Mouse (Mus musculus) MEL (cell line): ENCODE measurements at regions not wholly inside any gene's neighbourhood (a gene's known extent, or its start where the extent isn't known, plus 50 kb on each side); places are given as distances from the start of the nearest gene placed in this dataset.
A peak's percentile ranks its signal among the peaks of the same experiment; 100 is the strongest.

Experiments
- DNase-seq: peaks from one replicate; pipeline ENCODE4 v3.0.0; 2011; ENCODE audit warnings: low read depth, low spot score
- H3K27ac ChIP-seq: 2 replicates; pipeline ENCODE4 v1.5.1; 2012; ENCODE audit warnings: low read depth, mild to moderate bottlenecking, control low read depth, low read length, moderate library complexity; ENCODE audit not compliant: control insufficient read depth
- H3K27me3 ChIP-seq, 2 experiments: fragments of 150-350 bp in 1 of 2; sonication (generic) in 1 of 2; 2 replicates each; pipeline ENCODE4 v1.6.1; 2012; ENCODE audit warnings: low read length in 2 of 2, mild to moderate bottlenecking in 2 of 2, improper control_type of control experiment in 1 of 2, moderate library complexity in 1 of 2; ENCODE audit not compliant: insufficient read depth in 2 of 2, control insufficient read depth in 1 of 2
- H3K36me3 ChIP-seq, 2 experiments: 2 replicates each; pipeline ENCODE4 v1.6.1; 2012 to 2014; ENCODE audit warnings: low read length in 2 of 2, improper control_type of control experiment in 1 of 2, inconsistent platforms in 1 of 2, mild to moderate bottlenecking in 1 of 2; ENCODE audit not compliant: insufficient read depth in 2 of 2, control insufficient read depth in 1 of 2
- H3K4me1 ChIP-seq, 2 experiments: fragments of 150-350 bp in 1 of 2; sonication (generic) in 1 of 2; 2 replicates each; pipeline ENCODE4 v1.6.1; 2012; ENCODE audit warnings: low read length in 2 of 2, improper control_type of control experiment in 1 of 2, mild to moderate bottlenecking in 1 of 2; ENCODE audit not compliant: insufficient read depth in 2 of 2, control insufficient read depth in 1 of 2
- H3K4me3 ChIP-seq, 2 experiments: fragments of 150-350 bp in 1 of 2; sonication (generic) in 1 of 2; 2 replicates each; pipeline ENCODE4 v1.5.1; 2012; ENCODE audit warnings: low read depth in 2 of 2, low read length in 2 of 2, mild to moderate bottlenecking in 2 of 2, moderate library complexity in 2 of 2, control low read depth in 1 of 2, improper control_type of control experiment in 1 of 2; ENCODE audit not compliant: control insufficient read depth in 1 of 2, insufficient read depth in 1 of 2
- H3K79me2 ChIP-seq: 2 replicates; pipeline ENCODE4 v1.6.1; 2012; ENCODE audit warnings: mild to moderate bottlenecking, low read length, moderate library complexity; ENCODE audit not compliant: control insufficient read depth, poor library complexity, insufficient read depth
- H3K9ac ChIP-seq: 2 replicates; pipeline ENCODE4 v1.6.1; 2012; ENCODE audit warnings: low read depth, mild to moderate bottlenecking, control low read depth, low read length, moderate library complexity; ENCODE audit not compliant: control insufficient read depth, poor library complexity, severe bottlenecking
- H3K9me3 ChIP-seq: fragments of 150-350 bp; sonication (generic); replicated peaks from 2 replicates; pipeline ENCODE4 v1.6.1; 2012; ENCODE audit warnings: mild to moderate bottlenecking, low read length, improper control_type of control experiment, moderate library complexity; ENCODE audit not compliant: insufficient read depth
- CHD1 ChIP-seq: IDR thresholded peaks from 2 replicates; pipeline ENCODE4 v1.6.1; 2012; ENCODE audit warnings: low read depth, mild to moderate bottlenecking, inconsistent platforms, low read length, improper control_type of control experiment
- CHD2 ChIP-seq: IDR thresholded peaks from 2 replicates; pipeline ENCODE4 v1.6.1; 2011; ENCODE audit warnings: low read length, improper control_type of control experiment
- CTCF ChIP-seq, 3 experiments: IDR thresholded peaks in 2 of 3; conservative IDR thresholded peaks in 1 of 3; 2 replicates each; pipeline ENCODE4 v1.5.1; 2011 to 2012; ENCODE audit warnings: low read length in 3 of 3, low read depth in 2 of 3, mild to moderate bottlenecking in 2 of 3, improper control_type of control experiment in 1 of 3, inconsistent platforms in 1 of 3, mixed read lengths in 1 of 3, moderate library complexity in 1 of 3; ENCODE audit not compliant: control insufficient read depth in 1 of 3, insufficient read depth in 1 of 3, poor library complexity in 1 of 3, severe bottlenecking in 1 of 3
- E2F4 ChIP-seq: IDR thresholded peaks from 2 replicates; pipeline ENCODE4 v1.6.1; 2011; ENCODE audit warnings: low read depth, low read length, improper control_type of control experiment, borderline replicate concordance
- EP300 ChIP-seq, 2 experiments: IDR thresholded peaks; 2 replicates each; pipeline ENCODE4 v1.6.1; 2011; ENCODE audit warnings: improper control_type of control experiment in 2 of 2, low read length in 2 of 2, low read depth in 1 of 2, mild to moderate bottlenecking in 1 of 2
- ETS1 ChIP-seq: IDR thresholded peaks from 2 replicates; pipeline ENCODE4 v1.6.1; 2012; ENCODE audit warnings: low read depth, mild to moderate bottlenecking, inconsistent platforms, low read length, improper control_type of control experiment, moderate library complexity
- GABPA ChIP-seq: IDR thresholded peaks from 2 replicates; pipeline ENCODE4 v1.6.1; 2012; ENCODE audit warnings: low read depth, mild to moderate bottlenecking, inconsistent platforms, low read length, improper control_type of control experiment, moderate library complexity
- GATA1 ChIP-seq: IDR thresholded peaks from 2 replicates; pipeline ENCODE4 v1.6.1; 2011; ENCODE audit warnings: low read depth, low read length, improper control_type of control experiment
- HCFC1 ChIP-seq: IDR thresholded peaks from 2 replicates; pipeline ENCODE4 v1.6.1; 2012; ENCODE audit warnings: low read depth, mild to moderate bottlenecking, inconsistent platforms, low read length, improper control_type of control experiment, moderate library complexity
- JUND ChIP-seq: IDR thresholded peaks from 2 replicates; pipeline ENCODE4 v1.6.1; 2011; ENCODE audit warnings: low read depth, mild to moderate bottlenecking, improper control_type of control experiment, low read length
- KAT2A ChIP-seq: conservative IDR thresholded peaks from 2 replicates; pipeline ENCODE4 v1.6.1; 2012; ENCODE audit warnings: low read depth, low read length, improper control_type of control experiment, inconsistent platforms
- MAX ChIP-seq: IDR thresholded peaks from 2 replicates; pipeline ENCODE4 v1.6.1; 2011; ENCODE audit warnings: low read length, improper control_type of control experiment
- MAZ ChIP-seq: IDR thresholded peaks from 2 replicates; pipeline ENCODE4 v1.6.1; 2012; ENCODE audit warnings: low read depth, mild to moderate bottlenecking, inconsistent platforms, low read length, improper control_type of control experiment
- MEF2A ChIP-seq: IDR thresholded peaks from 2 replicates; pipeline ENCODE4 v1.6.1; 2014; ENCODE audit warnings: low read depth, mild to moderate bottlenecking, inconsistent platforms, low read length, improper control_type of control experiment; ENCODE audit not compliant: poor library complexity, insufficient replicate concordance, severe bottlenecking; ENCODE audit errors: extremely low read depth
- MYB ChIP-seq: IDR thresholded peaks from 2 replicates; pipeline ENCODE4 v1.6.1; 2011; ENCODE audit warnings: mild to moderate bottlenecking, low read depth, low read length, improper control_type of control experiment
- NELFE ChIP-seq: IDR thresholded peaks from 2 replicates; pipeline ENCODE4 v1.6.1; 2011; ENCODE audit warnings: low read depth, low read length, improper control_type of control experiment
- POLR2A ChIP-seq, 2 experiments: IDR thresholded peaks; 2 replicates each; pipeline ENCODE4 v1.6.1; 2011 to 2012; ENCODE audit warnings: low read length in 2 of 2, mild to moderate bottlenecking in 2 of 2, control low read depth in 1 of 2, improper control_type of control experiment in 1 of 2, low read depth in 1 of 2, moderate library complexity in 1 of 2; ENCODE audit not compliant: control insufficient read depth in 1 of 2, insufficient read depth in 1 of 2, poor library complexity in 1 of 2
- POLR2AphosphoS2 ChIP-seq: IDR thresholded peaks from 2 replicates; pipeline ENCODE4 v1.6.1; 2011; ENCODE audit warnings: low read length, improper control_type of control experiment
- POLR2AphosphoS5 ChIP-seq: IDR thresholded peaks from 2 replicates; pipeline ENCODE4 v1.6.1; 2012; ENCODE audit warnings: low read depth, borderline replicate concordance, mild to moderate bottlenecking, inconsistent platforms, low read length, moderate library complexity, mixed read lengths
- RAD21 ChIP-seq: IDR thresholded peaks from 2 replicates; pipeline ENCODE4 v1.6.1; 2011; ENCODE audit warnings: mild to moderate bottlenecking, low read depth, low read length, improper control_type of control experiment
- RCOR1 ChIP-seq: IDR thresholded peaks from 2 replicates; pipeline ENCODE4 v1.6.1; 2012; ENCODE audit warnings: low read depth, mild to moderate bottlenecking, inconsistent platforms, low read length, improper control_type of control experiment
- SIN3A ChIP-seq: IDR thresholded peaks from 2 replicates; pipeline ENCODE4 v1.6.1; 2012; ENCODE audit warnings: low read length, improper control_type of control experiment, inconsistent platforms
- SMC3 ChIP-seq: IDR thresholded peaks from 2 replicates; pipeline ENCODE4 v1.6.1; 2011; ENCODE audit warnings: low read depth, low read length, improper control_type of control experiment
- TAL1 ChIP-seq: IDR thresholded peaks from 2 replicates; pipeline ENCODE4 v1.6.1; 2012; ENCODE audit warnings: mild to moderate bottlenecking, inconsistent platforms, low read length, moderate library complexity, mixed read lengths
- TBP ChIP-seq: IDR thresholded peaks from 2 replicates; pipeline ENCODE4 v1.8.0; 2011; ENCODE audit warnings: low read depth, low read length, improper control_type of control experiment
- UBTF ChIP-seq: IDR thresholded peaks from 2 replicates; pipeline ENCODE4 v1.6.1; 2012; ENCODE audit warnings: low read depth, mild to moderate bottlenecking, inconsistent platforms, low read length, improper control_type of control experiment, moderate library complexity, borderline replicate concordance; ENCODE audit not compliant: insufficient read depth
- USF1 ChIP-seq: IDR thresholded peaks from 2 replicates; pipeline ENCODE4 v1.6.1; 2014; ENCODE audit warnings: low read depth, mild to moderate bottlenecking, inconsistent platforms, low read length, improper control_type of control experiment, moderate library complexity
- USF2 ChIP-seq, 2 experiments: IDR thresholded peaks; 2 replicates each; pipeline ENCODE4 v1.6.1; 2011 to 2012; ENCODE audit warnings: improper control_type of control experiment in 2 of 2, low read length in 2 of 2, borderline replicate concordance in 1 of 2, inconsistent platforms in 1 of 2, low read depth in 1 of 2, mild to moderate bottlenecking in 1 of 2; ENCODE audit not compliant: insufficient read depth in 1 of 2
- ZKSCAN1 ChIP-seq: IDR thresholded peaks from 2 replicates; pipeline ENCODE4 v1.6.1; 2012; ENCODE audit warnings: low read depth, mild to moderate bottlenecking, inconsistent platforms, low read length, improper control_type of control experiment, moderate library complexity
- ZMIZ1 ChIP-seq: IDR thresholded peaks from 2 replicates; pipeline ENCODE4 v1.6.1; 2012; ENCODE audit warnings: low read depth, mild to moderate bottlenecking, inconsistent platforms, low read length, improper control_type of control experiment, moderate library complexity
- ZNF384 ChIP-seq: IDR thresholded peaks from 2 replicates; pipeline ENCODE4 v1.6.1; 2012; ENCODE audit warnings: low read depth, mild to moderate bottlenecking, inconsistent platforms, low read length, improper control_type of control experiment

DNA sequence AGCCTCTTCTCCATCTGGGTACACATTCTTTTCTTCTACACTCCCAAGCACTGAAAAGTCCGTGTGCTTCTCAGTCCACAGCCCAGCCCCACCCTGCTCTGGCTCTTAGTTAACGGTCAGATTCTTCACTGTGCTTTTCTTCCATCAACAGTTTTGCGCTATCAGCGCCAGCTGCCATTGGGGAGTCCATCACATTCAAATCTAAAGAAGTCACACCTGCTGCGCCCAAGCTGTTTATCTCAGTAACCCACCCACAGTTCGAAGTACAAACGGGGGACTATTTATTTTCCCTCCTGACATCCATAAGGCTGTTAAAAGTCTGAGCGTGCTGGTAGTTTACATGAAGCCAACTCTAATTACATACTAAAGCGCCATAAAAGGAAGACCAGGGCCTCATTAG lies 222.8 kb downstream of the 1500009L16Rik start (continued):
- TF ChIP-seq MYB (peak; percentile 99), ZKSCAN1 (no peak), MAZ (no peak), NELFE (no peak), JUND (0 out of 2 replicates have a peak, but pooled peaks have one; percentile 68), CHD2 (no peak; the same call in 1 of the 2 replicates), CTCF (IDR thresholded peaks at IDR 0.05 in 2 of 3, conservative IDR thresholded peaks at IDR 0.05 in 1 of 3; ENCODE audit: control insufficient read depth in 1 of 3, insufficient read depth in 1 of 3, low read depth in 2 of 3, low read length in 3 of 3, poor library complexity in 1 of 3, severe bottlenecking in 1 of 3) (no peak), TAL1 (peak; percentile 99)

DNA sequence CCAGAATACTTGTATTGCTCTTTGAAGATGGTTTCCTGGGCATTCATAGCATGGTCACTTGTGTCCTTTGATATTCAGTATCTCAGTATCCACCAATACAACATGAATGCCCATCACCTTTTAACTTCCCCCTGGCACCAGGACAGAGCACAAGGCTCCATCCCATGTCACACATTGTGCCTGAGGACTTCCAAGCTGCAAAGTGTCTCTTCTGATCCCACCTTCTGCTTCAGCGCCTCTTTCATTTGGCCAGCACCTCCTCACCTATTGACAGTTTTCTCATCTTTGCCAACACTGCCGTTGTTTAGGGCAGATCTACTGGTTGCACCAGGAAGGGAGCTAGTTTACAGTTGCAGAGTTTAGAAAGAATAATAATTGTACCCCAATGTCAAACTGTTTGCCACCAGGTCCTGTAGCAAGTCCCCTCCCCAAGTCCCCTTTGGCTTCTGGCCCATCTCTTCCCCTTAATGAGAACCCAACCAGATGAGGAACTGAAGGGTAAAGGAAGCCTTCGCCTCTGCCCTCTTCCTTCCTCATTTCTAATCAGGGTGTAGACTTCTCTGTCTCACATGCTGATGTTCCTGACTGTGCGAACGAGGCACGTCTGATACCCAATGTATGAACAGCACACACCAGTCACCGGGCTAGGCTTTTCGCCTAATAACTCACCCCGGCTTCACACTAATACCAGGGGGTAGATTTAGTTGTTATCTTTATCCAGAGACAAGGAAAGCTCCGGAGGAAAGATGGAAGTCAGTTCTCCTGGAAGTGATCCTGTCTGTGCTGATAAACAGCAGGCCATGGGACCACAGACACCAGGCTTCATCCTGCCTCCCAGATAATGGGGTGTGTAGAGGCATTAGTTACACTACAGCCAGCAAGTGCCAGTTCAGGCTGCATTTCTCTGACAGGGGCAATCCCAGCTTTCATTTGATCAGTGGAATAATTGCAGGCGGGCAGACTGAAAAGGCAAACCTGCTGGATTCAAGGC lies 223.8 kb downstream of the 1500009L16Rik start:
- no peaks in the 10 kb centered on the region; the same call in 1 of the 2 replicates for H3K79me2 ChIP-seq
- peaks cover 3 to 50% of the 10 kb centered on the region in 2 experiments for H3K4me1 ChIP-seq
- H3K4me3 ChIP-seq = peak overlapping the region in 1 of 2 experiments; percentile 9; a peak in 2 of 4 replicates
- no peaks in the 10 kb centered on the region for H3K27me3 ChIP-seq
- H3K9me3 ChIP-seq = no peaks in the 10 kb centered on the region
- H3K36me3 ChIP-seq = peaks cover 0 to 40% of the 10 kb centered on the region in 2 experiments; a peak in 2 of 4 replicates
- peak overlapping the region; percentile 100 for H3K27ac ChIP-seq
- DNase-seq = peak; percentile 95
- peak overlapping the region; percentile 80 for H3K9ac ChIP-seq
- TF ChIP-seq RCOR1 (peak; percentile 82), KAT2A (no peak), SIN3A (peak; percentile 90), GABPA (no peak), CHD1 (no peak), ZNF384 (no peak), GATA1 (peak; percentile 59), ZKSCAN1 (no peak), POLR2A (IDR thresholded peaks at IDR 0.05; ENCODE audit: control insufficient read depth in 1 of 2, insufficient read depth in 1 of 2, low read depth in 1 of 2, low read length in 2 of 2, poor library complexity in 1 of 2) (peak in 1 of 2 experiments; percentile 71; a peak in 2 of 4 replicates), EP300 (IDR thresholded peaks at IDR 0.05; ENCODE audit: low read depth in 1 of 2, low read length in 2 of 2) (peak; percentile 93 to 94), USF1 (no peak), MEF2A (no peak), MAZ (peak; percentile 86; the same call in 1 of the 2 replicates), JUND (no peak), UBTF (no peak), CTCF (IDR thresholded peaks at IDR 0.05 in 2 of 3, conservative IDR thresholded peaks at IDR 0.05 in 1 of 3; ENCODE audit: control insufficient read depth in 1 of 3, insufficient read depth in 1 of 3, low read depth in 2 of 3, low read length in 3 of 3, poor library complexity in 1 of 3, severe bottlenecking in 1 of 3) (no peak), USF2 (IDR thresholded peaks at IDR 0.05; ENCODE audit: borderline replicate concordance in 1 of 2, insufficient read depth in 1 of 2, low read depth in 1 of 2, low read length in 2 of 2) (no peak), NELFE (peak; percentile 70), ETS1 (peak; percentile 86), RAD21 (no peak), TBP (peak; percentile 80; the same call in 1 of the 2 replicates), POLR2AphosphoS2 (no peak), MAX (peak; percentile 89), ZMIZ1 (0 out of 2 replicates have a peak, but pooled peaks have one; percentile 29), POLR2AphosphoS5 (no peak), E2F4 (no peak), SMC3 (no peak), HCFC1 (peak; percentile 49)
